Mouse (Mus musculus): ENCODE measurements around the gene Adcy5. TPM values are rescaled to one million over a fixed set of nuclear protein-coding genes. Genes with fewer than 3 reads are reported as not detected.

Gene Adcy5
- total RNA-seq, 2 experiments from 2014 or later: 122 to 142 TPM

- DNase-seq (ENCODE audit: low spot score in 2 of 2): no peak
Observed at GRCm38 (mm10) chr16:35310551-35311110, 156.0 kb downstream of the Adcy5 start.

- no peak for DNase-seq (ENCODE audit: low spot score in 2 of 2)
Observed at GRCm38 (mm10) chr16:35311586-35311985, 156.9 kb downstream of the Adcy5 start.

GRCm38 (mm10) chr16:35315496-35315895, 160.8 kb downstream of the Adcy5 start:
- DNase-seq (ENCODE audit: low spot score in 2 of 2): no peak

GRCm38 (mm10) chr16:35316856-35317264, 162.2 kb downstream of the Adcy5 start:
- no peak for DNase-seq (ENCODE audit: low spot score in 2 of 2)

- DNase-seq (ENCODE audit: low spot score in 2 of 2): no peak
Observed at GRCm38 (mm10) chr16:35317460-35317859, 162.8 kb downstream of the Adcy5 start.

- DNase-seq (ENCODE audit: low spot score in 2 of 2): no peak
Observed at GRCm38 (mm10) chr16:35318397-35318796, 163.7 kb downstream of the Adcy5 start.

GRCm38 (mm10) chr16:35319335-35319734, 164.7 kb downstream of the Adcy5 start:
- no peak for DNase-seq (ENCODE audit: low spot score in 2 of 2)

GRCm38 (mm10) chr16:35319773-35320172, 165.1 kb downstream of the Adcy5 start:
- DNase-seq (ENCODE audit: low spot score in 2 of 2): no peak

GRCm38 (mm10) chr16:35330451-35330850, 175.8 kb downstream of the Adcy5 start:
- DNase-seq (ENCODE audit: low spot score in 2 of 2): no peak

Other genes with a start within 250 kb of the Adcy5 start
- gene Hacd2, start 132.4 kb upstream of the Adcy5 start, total RNA-seq (2021): 10 to 100 TPM; 30.1 to 30.8 TPM
- gene Sec22a, start 209.0 kb downstream of the Adcy5 start, total RNA-seq (2021): 10 to 100 TPM; 13.7 to 17.1 TPM

Data from left cerebral cortex, adult 18-20 months (tissue).